Mouse (Mus musculus) right cerebral cortex, postnatal 36 days (tissue): ENCODE results near the gene Thsd7a.

Experiments
- DNase-seq, 2 experiments: peaks; one replicate each; pipeline ENCODE4 v3.0.0; 2022; ENCODE audit warnings: low spot score in 2 of 2, mixed read lengths in 1 of 2

Thsd7a gene

GRCm38 (mm10) chr6:12393574-12394380, 355.4 kb downstream of the Thsd7a start:
- no peak for DNase-seq

- DNase-seq = no peak
Observed at GRCm38 (mm10) chr6:12386731-12387130, 362.5 kb downstream of the Thsd7a start.

- DNase-seq = no peak
Observed at GRCm38 (mm10) chr6:12385591-12385990, 363.6 kb downstream of the Thsd7a start.

- peak; percentile 34 to 36 for DNase-seq
Observed at GRCm38 (mm10) chr6:12381136-12381778, 368.0 kb downstream of the Thsd7a start.

- DNase-seq = no peak
Observed at GRCm38 (mm10) chr6:12380717-12381116, 368.5 kb downstream of the Thsd7a start.

- DNase-seq = no peak
Observed at GRCm38 (mm10) chr6:12358737-12359136, 390.5 kb downstream of the Thsd7a start.

GRCm38 (mm10) chr6:12353573-12353972, 395.6 kb downstream of the Thsd7a start:
- DNase-seq = no peak

- no peak for DNase-seq
Observed at GRCm38 (mm10) chr6:12352165-12352719, 397.0 kb downstream of the Thsd7a start.

- DNase-seq = no peak
Observed at GRCm38 (mm10) chr6:12350753-12351152, 398.5 kb downstream of the Thsd7a start.

GRCm38 (mm10) chr6:12349105-12349759, 400.0 kb downstream of the Thsd7a start:
- no peak for DNase-seq

- no peak for DNase-seq
Observed at GRCm38 (mm10) chr6:12348667-12349066, 400.5 kb downstream of the Thsd7a start.

GRCm38 (mm10) chr6:12336590-12337584, 412.3 kb downstream of the Thsd7a start:
- no peak for DNase-seq

GRCm38 (mm10) chr6:12315070-12315909, 433.9 kb downstream of the Thsd7a start:
- DNase-seq = peak in 1 of 2 experiments; percentile 12

- no peak for DNase-seq
Observed at GRCm38 (mm10) chr6:12307502-12307901, 441.7 kb downstream of the Thsd7a start.

GRCm38 (mm10) chr6:12262641-12263400, 486.4 kb downstream of the Thsd7a start:
- no peak for DNase-seq
